Mouse (Mus musculus) G1E (cell line): ENCODE data around the gene Aldh9a1. TPM values are rescaled to one million over a fixed set of nuclear protein-coding genes. Genes with fewer than 3 reads are reported as not detected.
"Not testable (repeated sequence)": the region's sequence is repeated elsewhere in the genome, so short reads cannot be mapped to it uniquely, and the experiment has no call there.

Experiments used
- ATAC-seq: 2 replicates; pipeline ENCODE4 v1.8.0; 2016; ENCODE audit warnings: mild to moderate bottlenecking; ENCODE audit not compliant: insufficient number of reproducible peaks, poor library complexity, low FRiP score, severe bottlenecking; ENCODE audit errors: extremely low read depth
- DNase-seq: peaks from one replicate; pipeline ENCODE4 v3.0.0; 2012; ENCODE audit warnings: low spot score
- H3K27me3 ChIP-seq: 2 replicates; pipeline ENCODE4 v1.6.1; 2012; ENCODE audit warnings: mild to moderate bottlenecking, low read length, inconsistent platforms; ENCODE audit not compliant: insufficient read depth
- H3K36me3 ChIP-seq: replicated peaks from 2 replicates; pipeline ENCODE3; 2012; ENCODE audit warnings: mild to moderate bottlenecking, inconsistent platforms
- H3K4me1 ChIP-seq: 2 replicates; pipeline ENCODE4 v1.6.1; 2012; ENCODE audit warnings: low read depth, low read length, inconsistent platforms, mixed read lengths; ENCODE audit not compliant: insufficient read depth
- H3K4me3 ChIP-seq: 2 replicates; pipeline ENCODE4 v1.5.1; 2012; ENCODE audit warnings: low read depth, mild to moderate bottlenecking, inconsistent platforms, low read length, moderate library complexity, mixed read lengths
- H3K9me3 ChIP-seq: replicated peaks from 2 replicates; pipeline ENCODE4 v1.6.1; 2012; ENCODE audit warnings: inconsistent platforms
- CTCF ChIP-seq: IDR thresholded peaks from 2 replicates; pipeline ENCODE4 v1.5.1; 2012; ENCODE audit warnings: low read depth, low read length, inconsistent platforms, mixed read lengths
- GATA1 ChIP-seq: IDR thresholded peaks from 2 replicates; pipeline ENCODE4 v1.6.1; 2012; ENCODE audit warnings: borderline replicate concordance, low read length, inconsistent platforms, mixed read lengths
- GATA2 ChIP-seq: IDR thresholded peaks from 2 replicates; pipeline ENCODE4 v1.6.1; 2012; ENCODE audit warnings: low read depth, low read length, inconsistent platforms, borderline replicate concordance
- POLR2AphosphoS5 ChIP-seq: IDR thresholded peaks from 2 replicates; pipeline ENCODE4 v1.6.1; 2012; ENCODE audit warnings: low read depth, low read length, inconsistent platforms; ENCODE audit not compliant: insufficient replicate concordance
- TAL1 ChIP-seq: conservative IDR thresholded peaks from 2 replicates; pipeline ENCODE4 v1.6.1; 2012; ENCODE audit warnings: low read depth, low read length, inconsistent platforms, mixed read lengths
- polyA plus RNA-seq: library from polyadenylated mRNA; stranded (reverse); fragments of >175 nt; gene quantifications from 2 replicates; pipeline ENCODE4 v1.2.3, GENCODE M21; 2012
- total RNA-seq, 2 experiments: library from RNA; stranded (forward) in 1 of 2; stranded (reverse) in 1 of 2; fragments of 200-1000 nt in 1 of 2; fragments of >200 nt in 1 of 2; fragmentation: Nextera tagmentation in 1 of 2; gene quantifications; 2 replicates each; pipeline ENCODE4 v1.2.3; 2014 to 2017

The Aldh9a1 gene
- total and polyA plus RNA-seq, 3 experiments, result 26.4 to 40.0 (median 36.0) TPM

- DNase-seq, result peak; percentile 70
- Histone ChIP-seq H3K4me3 (no peak overlapping the region), H3K27me3 (peaks cover 6% of the 10 kb centered on the region; the same call in 1 of the 2 replicates), H3K9me3 (no peaks in the 10 kb centered on the region), H3K36me3 (peaks cover 27% of the 10 kb centered on the region), H3K4me1 (peaks cover 10% of the 10 kb centered on the region; the same call in 1 of the 2 replicates)
- peak; percentile 60 for TF ChIP-seq CTCF
- no peak for TF ChIP-seq GATA1
- peak; percentile 76 for ATAC-seq
Measured at GRCm38 (mm10) chr1:167337463-167338095, 12.2 kb upstream of the Aldh9a1 start.

- peaks cover 10% of the 10 kb centered on the region; the same call in 1 of the 2 replicates for H3K4me1 ChIP-seq
- no peak for TF ChIP-seq POLR2AphosphoS5
- TF ChIP-seq GATA1, result no peak
- TF ChIP-seq TAL1, result no peak
- TF ChIP-seq CTCF, result no peak
- TF ChIP-seq GATA2, result no peak
- no peak for ATAC-seq
- DNase-seq, result no peak
- no peaks in the 10 kb centered on the region for H3K9me3 ChIP-seq
- H3K36me3 ChIP-seq, result peaks cover 15% of the 10 kb centered on the region
- H3K27me3 ChIP-seq, result peaks cover 6% of the 10 kb centered on the region; the same call in 1 of the 2 replicates
- H3K4me3 ChIP-seq, result no peak overlapping the region
Measured at GRCm38 (mm10) chr1:167339177-167339781, 10.5 kb upstream of the Aldh9a1 start.

- peaks cover 8% of the 10 kb centered on the region for H3K36me3 ChIP-seq
- peaks cover 10% of the 10 kb centered on the region; the same call in 1 of the 2 replicates for H3K4me1 ChIP-seq
- peaks cover 6% of the 10 kb centered on the region; the same call in 1 of the 2 replicates for H3K27me3 ChIP-seq
- no peaks in the 10 kb centered on the region for H3K9me3 ChIP-seq
- DNase-seq, result no peak
- no peak overlapping the region for H3K4me3 ChIP-seq
- peak; percentile 68 for ATAC-seq
- no peak for TF ChIP-seq POLR2AphosphoS5
- TF ChIP-seq CTCF, result no peak
- TF ChIP-seq GATA1, result no peak
Measured at GRCm38 (mm10) chr1:167340111-167340787, 9.5 kb upstream of the Aldh9a1 start.

GRCm38 (mm10) chr1:167340910-167341528 is 8.8 kb upstream of the Aldh9a1 start:
- TF ChIP-seq GATA2, result no peak
- TF ChIP-seq CTCF, result no peak
- TF ChIP-seq GATA1, result no peak
- TF ChIP-seq TAL1, result no peak
- TF ChIP-seq POLR2AphosphoS5, result no peak
- Histone ChIP-seq H3K9me3 (no peaks in the 10 kb centered on the region), H3K4me1 (peaks cover 10% of the 10 kb centered on the region; the same call in 1 of the 2 replicates), H3K36me3 (peaks cover 3% of the 10 kb centered on the region), H3K4me3 (no peak overlapping the region), H3K27me3 (peaks cover 6% of the 10 kb centered on the region; the same call in 1 of the 2 replicates)
- ATAC-seq, result no peak
- DNase-seq, result no peak

GRCm38 (mm10) chr1:167342831-167343230 is 7.0 kb upstream of the Aldh9a1 start:
- Histone ChIP-seq H3K9me3 (no peaks in the 10 kb centered on the region), H3K4me3 (no peak overlapping the region), H3K27me3 (peaks cover 6% of the 10 kb centered on the region; the same call in 1 of the 2 replicates), H3K4me1 (peaks cover 6% of the 10 kb centered on the region; the same call in 1 of the 2 replicates), H3K36me3 (no peaks in the 10 kb centered on the region)
- ATAC-seq, result no peak
- DNase-seq, result no peak
- no peak for TF ChIP-seq CTCF
- no peak for TF ChIP-seq TAL1

GRCm38 (mm10) chr1:167345994-167346520 is 3.7 kb upstream of the Aldh9a1 start:
- H3K9me3 ChIP-seq, H3K27me3 ChIP-seq, DNase-seq, ATAC-seq, H3K36me3 ChIP-seq, H3K4me3 ChIP-seq: not testable (repeated sequence)
- peaks cover 16% of the 10 kb centered on the region for H3K4me1 ChIP-seq

- not testable (repeated sequence) for H3K27me3 ChIP-seq, DNase-seq, H3K9me3 ChIP-seq, H3K4me3 ChIP-seq, ATAC-seq
- Histone ChIP-seq H3K36me3 (peaks cover 21% of the 10 kb centered on the region), H3K4me1 (peaks cover 19% of the 10 kb centered on the region)
Measured at GRCm38 (mm10) chr1:167349206-167349605, 585 bp upstream of the Aldh9a1 start.
